Mouse (Mus musculus): ENCODE data around the gene Adi1.

GRCm38 (mm10) chr12:28684674-28685073, 9.6 kb downstream of the Adi1 start:
- no peak for TF ChIP-seq CTCF (IDR thresholded peaks at IDR 0.05; ENCODE audit: low read depth)
- no peak for TF ChIP-seq EP300 (IDR thresholded peaks at IDR 0.05; ENCODE audit: low read depth)

All from liver, postnatal 0 days (tissue).